Comparison of ENCODE assay signal across 10 mouse cellular contexts in the genomic region with DNA sequence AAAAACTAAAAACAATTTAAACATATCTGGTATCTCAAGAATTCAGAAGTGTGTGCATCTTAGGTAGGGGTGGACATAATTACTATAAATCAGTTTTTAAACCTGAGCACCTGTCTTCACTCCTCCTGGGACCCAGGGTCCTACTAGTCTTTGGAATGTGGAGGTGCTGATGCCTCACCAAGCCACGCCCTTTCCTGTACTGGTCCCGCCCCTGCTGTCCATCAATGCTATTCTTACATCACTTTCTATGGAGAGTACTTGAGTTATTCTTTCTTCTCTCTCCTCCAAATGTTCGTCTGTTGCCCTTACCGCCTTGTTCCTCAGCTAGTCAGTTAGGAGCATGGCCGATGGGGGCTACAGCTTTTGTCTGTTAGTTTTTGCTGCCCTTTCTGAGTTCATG. TPM values are rescaled to one million over a fixed set of nuclear protein-coding genes. Genes with fewer than 3 reads are reported as not detected.
DNase-seq lines count a peak whose midpoint lies in the region; ATAC-seq and TF ChIP-seq lines count a peak whose summit lies in the region.
"Had no signal": no experiment of that assay in that cellular context is flagged by ENCODE, and none has a peak within 500 bp of the region (broad histone marks: within the 10 kb centered on the region; RNA-seq: fewer than 3 reads in every experiment).

No protein-coding gene starts in this region.

- H3K4me1 ChIP-seq in hindbrain, embryonic 14.5 days (replicated peaks; ENCODE audit: control insufficient read depth, insufficient read depth, low read length) = no peaks in the 10 kb centered on the region
- peaks cover 17% of the 10 kb centered on the region for H3K4me1 ChIP-seq in hindbrain, embryonic 10.5 days (replicated peaks)
- H3K4me1 ChIP-seq in cortical plate, adult 2 months (ENCODE audit: control insufficient read depth, insufficient read depth, low read length) = peaks cover 2% of the 10 kb centered on the region; the same call in 1 of the 2 replicates
- H3K4me1 ChIP-seq in lung, adult 2 months (ENCODE audit: control insufficient read depth, insufficient read depth, low read length) = no peaks in the 10 kb centered on the region

- TF ChIP-seq POLR2A in cortical plate, adult 2 months (IDR thresholded peaks at IDR 0.05; ENCODE audit: extremely low read depth, insufficient read depth, low read length) = peak; percentile 40; the same call in 1 of the 2 replicates
- TF ChIP-seq POLR2A in lung, adult 2 months (IDR thresholded peaks at IDR 0.05; ENCODE audit: borderline replicate concordance, extremely low read depth, low read depth, low read length) = no peak

- 43% methylated on average over 5 of the region's 5 CpGs for WGBS in hindbrain, embryonic 14.5 days
- WGBS in hindbrain, embryonic 10.5 days = 38% methylated on average over 5 of the region's 5 CpGs
- 32% methylated on average over 5 of the region's 5 CpGs for WGBS in lung, adult 2 months

- H3K9ac ChIP-seq in hindbrain, embryonic 14.5 days = no peak overlapping the region
- H3K9ac ChIP-seq: liver, embryonic 14.5 days had no signal

- H3K27me3 ChIP-seq in hindbrain, embryonic 14.5 days (ENCODE audit: control insufficient read depth, insufficient read depth, low read length) = no peaks in the 10 kb centered on the region
- peaks cover 14% of the 10 kb centered on the region; the same call in 1 of the 2 replicates for H3K27me3 ChIP-seq in hindbrain, embryonic 10.5 days (ENCODE audit: insufficient read depth, poor library complexity, severe bottlenecking)

- intact Hi-C loops in gastrocnemius, postnatal 14 days (cut with DNase I; ENCODE audit: low total_unique reads) = no loop called here

- no peaks in the 10 kb centered on the region for H3K36me3 ChIP-seq in hindbrain, embryonic 14.5 days (replicated peaks; ENCODE audit: control insufficient read depth, insufficient read depth)
- no peaks in the 10 kb centered on the region for H3K36me3 ChIP-seq in hindbrain, embryonic 10.5 days

- no peak overlapping the region for H3K27ac ChIP-seq in hindbrain, embryonic 14.5 days
- H3K27ac ChIP-seq in hindbrain, embryonic 10.5 days = no peak overlapping the region; the same call in 1 of the 2 replicates
- no peak overlapping the region for H3K27ac ChIP-seq in cortical plate, adult 2 months (ENCODE audit: insufficient read depth, low read length)
- H3K27ac ChIP-seq: liver, embryonic 14.5 days had no signal

- peak overlapping the region; percentile 64 for H3K4me2 ChIP-seq in hindbrain, embryonic 14.5 days (replicated peaks)

- no peak for ATAC-seq in hindbrain, embryonic 14.5 days (ENCODE audit: low FRiP score)

- no peaks in the 10 kb centered on the region for H3K9me3 ChIP-seq in hindbrain, embryonic 14.5 days (ENCODE audit: control insufficient read depth, low read length)
- no peaks in the 10 kb centered on the region for H3K9me3 ChIP-seq in hindbrain, embryonic 10.5 days

- H3K4me3 ChIP-seq in hindbrain, embryonic 14.5 days (replicated peaks; ENCODE audit: low read length) = 0 out of 2 replicates have a peak overlapping the region, but pooled peaks have one; percentile 25
- H3K4me3 ChIP-seq in hindbrain, embryonic 10.5 days = no peak overlapping the region
- H3K4me3 ChIP-seq in cortical plate, adult 2 months (ENCODE audit: insufficient read depth, low read length) = no peak overlapping the region
- no peak overlapping the region for H3K4me3 ChIP-seq in lung, adult 2 months (replicated peaks; ENCODE audit: extremely low read depth, low read depth, low read length)

- DNase-seq in hindbrain, embryonic 14.5 days (ENCODE audit: low spot score) = no peak
- no peak for DNase-seq in hindbrain, embryonic 10.5 days (ENCODE audit: low spot score)
- DNase-seq in urinary bladder, postnatal 36 days (ENCODE audit: low spot score in 2 of 2) = peak; percentile 18 to 36
- no peak for DNase-seq in urinary bladder, adult 2 months (ENCODE audit: low spot score)
- DNase-seq in lung, adult 2 months = peak; percentile 79
- DNase-seq in c-Kit-positive CD71-positive TER-119-positive erythroid progenitor cells, embryonic 14.5 days (ENCODE audit: low spot score) = no peak
- DNase-seq in gastrocnemius, postnatal 14 days = no peak

- TF ChIP-seq CTCF in cortical plate, adult 2 months (IDR thresholded peaks at IDR 0.05; ENCODE audit: extremely low read depth, insufficient read depth, low read length) = no peak
- TF ChIP-seq CTCF in lung, adult 2 months (IDR thresholded peaks at IDR 0.05; ENCODE audit: insufficient read depth, low read length) = no peak

RNA-seq across cellular contexts. Expression of gene Mucl3, which starts 7.1 kb away (rescaled TPM):
- 0.09 TPM in 1 of 2 replicates, not detected in the other for polyA plus RNA-seq in hindbrain, embryonic 14.5 days (2014; fragmentation: Nextera tagmentation; extraction: Ambion mirVana)
- 0.08 and 0.10 TPM in 2 replicates for polyA plus RNA-seq in hindbrain, embryonic 10.5 days (2016; fragmentation: Nextera tagmentation; extraction: Ambion mirVana)
- 0.04 and 0.07 TPM in 2 replicates for polyA plus RNA-seq in urinary bladder, adult 2 months (2012; rRNA removed)
- 0.06 TPM in 1 of 2 replicates, not detected in the other for polyA plus RNA-seq in cortical plate, adult 2 months (2012; rRNA removed)
- polyA plus RNA-seq in lung, adult 2 months (2012; rRNA removed) = 0.19 and 0.24 TPM in 2 replicates
- total RNA-seq in gastrocnemius, postnatal 14 days (2021) = not detected
- polyA plus RNA-seq: liver, embryonic 14.5 days had no signal

RNA-seq across cellular contexts. Expression of gene Gm9573, which starts 9.9 kb away (rescaled TPM):
- polyA plus RNA-seq in hindbrain, embryonic 14.5 days (2014; fragmentation: Nextera tagmentation; extraction: Ambion mirVana) = not detected in 2 replicates
- not detected in 2 replicates for polyA plus RNA-seq in hindbrain, embryonic 10.5 days (2016; fragmentation: Nextera tagmentation; extraction: Ambion mirVana)
- polyA plus RNA-seq in urinary bladder, adult 2 months (2012; rRNA removed) = not detected in 2 replicates
- polyA plus RNA-seq in cortical plate, adult 2 months (2012; rRNA removed) = 0.09 and 0.10 TPM in 2 replicates
- not detected in 2 replicates for polyA plus RNA-seq in lung, adult 2 months (2012; rRNA removed)
- not detected for total RNA-seq in gastrocnemius, postnatal 14 days (2021)
- polyA plus RNA-seq: liver, embryonic 14.5 days; testis, adult 2 months had no signal

RNA-seq across cellular contexts. Expression of gene Vars2, which starts 31.0 kb away (rescaled TPM):
- 14.8 and 14.9 TPM in 2 replicates for polyA plus RNA-seq in hindbrain, embryonic 14.5 days (2014; fragmentation: Nextera tagmentation; extraction: Ambion mirVana)
- polyA plus RNA-seq in hindbrain, embryonic 10.5 days (2016; fragmentation: Nextera tagmentation; extraction: Ambion mirVana) = 16.7 and 17.4 TPM in 2 replicates
- 21.3 and 21.8 TPM in 2 replicates for polyA plus RNA-seq in urinary bladder, adult 2 months (2012; rRNA removed)
- 34.5 and 38.9 TPM in 2 replicates for polyA plus RNA-seq in cortical plate, adult 2 months (2012; rRNA removed)
- 44.0 and 46.6 TPM in 2 replicates for polyA plus RNA-seq in lung, adult 2 months (2012; rRNA removed)
- total RNA-seq in gastrocnemius, postnatal 14 days (2021) = 10 to 100 TPM; 15.7 to 16.6 TPM

RNA-seq across cellular contexts. Expression of gene Sfta2, which starts 35.0 kb away (rescaled TPM):
- polyA plus RNA-seq in hindbrain, embryonic 14.5 days (2014; fragmentation: Nextera tagmentation; extraction: Ambion mirVana) = not detected in 2 replicates
- not detected in 2 replicates for polyA plus RNA-seq in hindbrain, embryonic 10.5 days (2016; fragmentation: Nextera tagmentation; extraction: Ambion mirVana)
- not detected in 2 replicates for polyA plus RNA-seq in urinary bladder, adult 2 months (2012; rRNA removed)
- polyA plus RNA-seq in cortical plate, adult 2 months (2012; rRNA removed) = not detected in 2 replicates
- 257 and 330 TPM in 2 replicates for polyA plus RNA-seq in lung, adult 2 months (2012; rRNA removed)
- not detected for total RNA-seq in gastrocnemius, postnatal 14 days (2021)
- polyA plus RNA-seq: liver, embryonic 14.5 days; testis, adult 2 months had no signal

RNA-seq across cellular contexts. Expression of gene Gtf2h4, which starts 37.2 kb away (rescaled TPM):
- polyA plus RNA-seq in hindbrain, embryonic 14.5 days (2014; fragmentation: Nextera tagmentation; extraction: Ambion mirVana) = 21.3 and 22.8 TPM in 2 replicates
- 45.7 and 56.5 TPM in 2 replicates for polyA plus RNA-seq in hindbrain, embryonic 10.5 days (2016; fragmentation: Nextera tagmentation; extraction: Ambion mirVana)
- polyA plus RNA-seq in urinary bladder, adult 2 months (2012; rRNA removed) = 19.8 and 22.4 TPM in 2 replicates
- 29.8 and 32.9 TPM in 2 replicates for polyA plus RNA-seq in cortical plate, adult 2 months (2012; rRNA removed)
- 21.3 and 22.5 TPM in 2 replicates for polyA plus RNA-seq in lung, adult 2 months (2012; rRNA removed)
- 10 to 100 TPM; 16.1 to 19.4 TPM for total RNA-seq in gastrocnemius, postnatal 14 days (2021)

Comparison
In these comparisons a context has a peak if more than half of its experiments do, and no peak if none do; other contexts are left out.
1. DNase-seq: peak in urinary bladder, postnatal 36 days (2 of 2) and lung, adult 2 months (single experiment); none in hindbrain, embryonic 14.5 days (single experiment), hindbrain, embryonic 10.5 days (single experiment), urinary bladder, adult 2 months (single experiment), c-Kit-positive CD71-positive TER-119-positive erythroid progenitor cells, embryonic 14.5 days (single experiment) and gastrocnemius, postnatal 14 days (single experiment).